Mouse (Mus musculus) cerebellum, postnatal 10 days (tissue): ENCODE results near the gene Fbxo47.
"Not testable (repeated sequence)": the region's sequence is repeated elsewhere in the genome, so short reads cannot be mapped to it uniquely, and the experiment has no call there.

Experiments used
- DNase-seq, 2 experiments: peaks; one replicate each; pipeline ENCODE4 v3.0.0; 2021; ENCODE audit warnings: mixed read lengths in 2 of 2

The Fbxo47 gene

GRCm38 (mm10) chr11:97877341-97877740 lies 6.6 kb downstream of the Fbxo47 start:
- no peak for DNase-seq

DNA sequence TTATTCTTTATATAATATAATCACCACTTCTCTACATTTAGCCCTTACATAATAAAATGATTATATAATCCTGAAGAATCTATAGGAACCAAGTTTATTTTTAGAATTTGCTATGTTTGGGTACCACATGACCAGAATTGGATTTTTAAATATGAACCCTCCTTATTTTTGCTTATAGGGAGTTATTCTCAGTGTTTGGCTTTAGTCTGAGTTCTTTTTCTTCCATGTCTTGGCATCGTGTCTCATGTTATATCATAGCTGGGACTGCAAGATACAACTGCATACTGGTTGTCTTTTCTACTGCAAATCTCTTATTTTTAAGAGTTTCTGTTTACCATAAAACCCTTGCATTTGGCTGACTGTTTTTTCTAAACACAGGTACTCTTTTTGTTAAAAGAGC lies 9.6 kb downstream of the Fbxo47 start:
- no peak for DNase-seq

DNA sequence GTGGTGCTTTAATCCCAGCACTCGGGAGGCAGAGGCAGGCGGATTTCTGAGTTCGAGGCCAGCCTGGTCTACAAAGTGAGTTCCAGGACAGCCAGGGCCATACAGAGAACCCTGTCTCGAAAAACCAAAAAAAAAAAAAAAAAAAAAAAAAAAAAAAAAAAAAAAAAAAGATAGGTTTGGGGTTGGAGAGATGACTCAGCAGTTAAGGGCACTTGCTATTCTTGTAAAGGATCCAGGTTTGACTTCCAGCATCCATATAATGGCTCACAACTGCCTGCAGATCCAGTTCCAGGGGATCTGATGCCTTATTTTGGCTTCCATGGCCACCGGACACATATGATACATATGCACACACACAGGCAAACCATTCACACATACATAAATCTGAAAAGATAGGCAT lies 11.6 kb downstream of the Fbxo47 start:
- DNase-seq: not testable (repeated sequence)

DNA sequence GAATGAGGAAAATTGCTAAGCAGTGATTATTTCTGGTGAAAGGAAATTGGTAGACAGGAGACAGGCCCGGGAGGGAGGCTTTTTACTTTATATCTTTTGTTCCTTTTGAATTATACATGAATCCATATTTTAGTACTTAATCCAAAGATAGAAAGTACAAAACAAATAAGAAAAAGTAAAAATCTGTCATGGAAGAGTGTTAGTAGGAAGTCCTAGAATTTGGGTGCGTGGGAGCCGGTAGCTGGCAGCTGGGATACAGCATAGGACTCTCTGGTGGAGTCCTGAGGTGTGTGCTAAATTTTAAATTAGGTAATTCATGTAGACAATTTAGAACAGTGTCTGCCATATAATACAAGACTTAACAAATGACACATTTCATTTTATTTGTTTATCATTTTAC lies 16.4 kb downstream of the Fbxo47 start:
- no peak for DNase-seq

DNA sequence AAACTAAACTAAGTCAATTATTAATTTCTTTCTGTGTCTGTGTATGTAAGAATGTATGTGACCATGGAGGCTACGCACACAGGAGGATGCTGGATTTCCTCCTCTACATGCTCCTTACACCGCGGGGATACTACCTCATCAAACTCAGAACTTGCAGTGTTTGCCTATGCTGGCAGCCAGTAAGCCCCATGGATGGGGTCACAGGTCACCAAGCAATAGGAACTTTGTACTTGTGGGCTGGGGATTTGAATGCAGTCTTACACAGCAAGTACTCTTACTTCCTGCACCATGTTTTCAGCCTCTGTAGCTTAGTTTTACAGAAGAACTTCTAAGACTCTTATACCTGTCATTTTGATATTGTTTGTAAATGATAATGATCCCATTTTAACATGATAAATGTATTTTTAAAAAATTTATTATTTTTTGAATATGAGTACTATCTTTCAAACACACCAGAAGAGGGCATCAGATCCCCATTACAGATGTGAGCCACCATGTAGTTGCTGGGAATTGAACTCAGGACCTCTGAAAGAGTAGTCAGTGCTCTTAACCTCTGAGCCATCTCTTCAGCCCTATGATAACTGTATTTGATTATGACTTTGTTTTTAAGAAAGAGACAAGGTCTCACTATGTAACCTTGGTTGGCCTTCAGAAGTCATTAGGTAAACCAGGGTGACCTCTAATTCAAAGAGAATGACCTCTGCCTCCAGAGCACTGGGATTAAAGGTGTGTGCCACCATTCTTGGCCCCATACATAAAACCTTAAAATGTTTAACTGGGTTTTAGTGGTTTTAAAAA lies 17.7 kb downstream of the Fbxo47 start:
- no peak for DNase-seq

DNA sequence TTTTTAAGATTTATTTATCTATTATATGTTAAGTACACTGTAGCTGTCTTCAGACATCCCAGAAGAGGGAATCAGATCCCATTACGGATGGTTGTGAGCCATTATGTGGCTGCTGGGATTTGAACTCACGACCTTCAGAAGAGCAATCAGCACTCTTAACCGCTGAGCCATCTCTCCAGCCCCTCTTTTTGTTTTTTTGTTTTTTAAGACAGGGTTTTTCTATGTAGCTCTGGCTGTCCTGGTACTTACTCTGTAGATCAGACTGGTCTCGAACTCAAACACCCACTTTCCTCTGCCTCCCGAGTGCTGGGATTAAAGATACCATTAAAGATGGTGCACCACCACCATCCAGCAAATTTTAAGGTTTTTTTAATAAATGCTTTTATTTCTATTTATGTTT lies 18.5 kb downstream of the Fbxo47 start:
- DNase-seq: no peak

- DNase-seq: no peak
Observed at GRCm38 (mm10) chr11:97862148-97862547, 21.8 kb downstream of the Fbxo47 start.

GRCm38 (mm10) chr11:97855473-97855872 lies 28.5 kb downstream of the Fbxo47 start:
- DNase-seq: no peak

GRCm38 (mm10) chr11:97851601-97852000 lies 32.4 kb downstream of the Fbxo47 start:
- no peak for DNase-seq

DNA sequence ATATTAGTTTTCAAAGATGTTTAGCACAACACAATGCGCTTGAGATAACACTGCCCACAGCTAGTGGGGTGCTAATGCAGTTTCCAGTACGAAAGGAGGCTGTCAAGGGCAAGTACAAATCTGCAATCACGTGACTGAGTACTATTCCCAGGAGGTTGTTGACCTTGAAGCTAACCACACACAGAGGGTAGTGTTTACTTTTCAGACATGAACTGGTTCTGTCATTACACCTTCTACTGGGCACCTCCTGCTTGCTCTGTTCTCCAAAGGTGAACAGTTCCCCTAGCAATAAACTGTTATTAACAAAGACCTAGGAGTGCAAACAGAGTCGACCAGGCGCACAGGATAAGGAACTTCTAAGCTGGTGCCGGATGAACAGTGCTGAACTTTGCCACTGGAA lies 33.6 kb downstream of the Fbxo47 start:
- DNase-seq: no peak

DNA sequence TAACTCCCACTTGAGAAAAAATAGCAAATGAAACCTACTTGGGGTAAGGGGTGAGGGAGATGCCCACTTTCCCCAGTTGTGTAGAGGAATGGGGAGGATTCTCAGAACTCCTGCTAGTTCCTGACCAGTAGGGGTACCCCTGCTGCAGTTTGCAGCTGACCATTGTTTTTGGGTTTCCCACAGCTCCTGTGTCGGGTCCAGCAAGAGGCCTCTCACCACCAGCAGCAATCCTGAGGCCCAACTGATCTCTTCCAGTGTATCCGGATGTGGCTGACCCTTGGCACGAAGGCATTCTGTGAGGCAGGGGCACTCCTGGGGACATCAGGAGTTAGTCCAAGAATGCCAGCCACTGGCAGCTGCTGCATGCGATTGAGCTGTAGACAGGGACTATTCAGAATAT lies 42.0 kb downstream of the Fbxo47 start:
- peak in 1 of 2 experiments; percentile 37 for DNase-seq

GRCm38 (mm10) chr11:97840991-97841661 lies 42.8 kb downstream of the Fbxo47 start:
- peak; percentile 93 for DNase-seq

DNA sequence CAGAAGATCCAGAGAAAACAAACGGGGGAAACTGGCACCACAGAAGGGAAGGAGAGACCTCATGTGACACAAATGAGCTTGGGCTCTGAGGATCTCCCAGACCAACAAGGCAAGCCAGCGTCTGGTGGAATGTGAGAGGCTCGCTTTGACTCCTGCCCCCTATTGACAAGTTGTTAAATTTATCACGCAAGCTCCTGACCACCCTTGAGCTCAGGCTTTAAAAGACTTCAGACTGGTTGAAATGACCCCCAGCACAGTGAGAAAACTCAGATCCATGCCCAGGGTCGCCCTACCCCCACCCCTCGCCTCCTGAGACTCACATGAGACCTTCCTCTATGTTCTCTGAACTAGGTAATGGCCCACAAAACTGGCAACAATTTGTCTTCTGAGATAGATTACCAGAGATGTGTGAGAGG lies 43.4 kb downstream of the Fbxo47 start, which contains the start of gene B230217C12Rik:
B230217C12Rik (plus strand) TSS at position 242 of the 416 bp plus-strand sequence.
- DNase-seq: peak; percentile 61 to 73

- no peak for DNase-seq
Observed at GRCm38 (mm10) chr11:97840135-97840490, 43.8 kb downstream of the Fbxo47 start.

- no peak for DNase-seq
Observed at GRCm38 (mm10) chr11:97839441-97840134, 44.4 kb downstream of the Fbxo47 start.

DNA sequence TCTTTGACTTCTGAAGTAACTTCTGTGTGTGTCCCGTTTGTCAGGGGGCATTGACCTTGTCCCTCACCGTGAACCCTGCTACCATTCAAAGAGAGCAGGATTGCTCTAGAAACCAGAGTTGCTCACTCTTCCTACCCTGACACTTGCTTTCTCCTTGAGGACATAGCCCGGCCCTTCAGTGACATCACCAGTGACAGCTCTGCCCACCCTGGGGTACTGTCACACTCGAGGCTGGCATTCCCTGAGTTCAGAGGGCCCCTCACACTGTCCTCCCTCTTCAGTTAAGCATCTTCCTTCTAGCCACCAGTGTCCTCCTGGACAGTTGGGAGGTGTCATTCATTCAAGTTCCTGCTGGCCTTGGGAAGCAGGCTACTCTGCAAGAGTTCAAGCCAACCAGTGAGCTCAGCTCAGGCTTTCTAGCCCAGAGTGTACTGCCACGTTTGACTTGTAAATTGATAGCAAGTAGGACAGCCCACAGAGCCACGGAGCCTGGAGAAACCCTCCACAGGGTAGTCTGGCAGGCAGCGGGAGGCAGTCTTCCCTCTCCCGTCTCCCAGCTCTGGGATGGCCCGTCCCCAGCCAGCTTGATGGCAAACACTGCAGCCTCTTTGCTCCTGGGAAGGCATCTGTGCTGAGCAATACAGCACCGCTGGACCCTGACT lies 45.0 kb downstream of the Fbxo47 start:
- DNase-seq: no peak

DNA sequence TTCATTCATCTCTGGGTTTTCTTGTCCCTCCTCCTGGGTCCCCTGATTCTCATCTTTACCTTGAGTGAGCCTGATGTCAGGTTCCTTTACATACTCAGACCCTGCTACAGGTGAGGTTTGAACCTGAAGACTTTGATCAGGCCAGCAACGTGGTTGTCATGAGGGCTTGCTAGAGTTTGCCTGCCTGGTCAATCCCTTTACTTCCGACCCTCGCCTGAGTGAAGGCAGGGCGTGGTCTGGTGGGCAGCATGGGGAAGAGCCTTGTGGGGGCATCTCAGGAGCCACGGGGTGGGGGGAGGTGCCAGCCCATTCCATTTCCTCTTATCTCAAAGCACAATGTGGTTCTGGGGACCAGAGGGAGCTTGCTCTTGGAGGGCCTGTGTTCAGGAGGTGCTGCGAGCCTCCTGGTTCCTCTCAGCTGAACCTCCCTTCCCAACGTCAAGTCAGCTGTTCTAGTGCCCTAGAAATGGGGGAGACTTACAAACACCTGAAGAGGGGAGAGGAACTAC lies 46.3 kb downstream of the Fbxo47 start:
- no peak for DNase-seq

DNA sequence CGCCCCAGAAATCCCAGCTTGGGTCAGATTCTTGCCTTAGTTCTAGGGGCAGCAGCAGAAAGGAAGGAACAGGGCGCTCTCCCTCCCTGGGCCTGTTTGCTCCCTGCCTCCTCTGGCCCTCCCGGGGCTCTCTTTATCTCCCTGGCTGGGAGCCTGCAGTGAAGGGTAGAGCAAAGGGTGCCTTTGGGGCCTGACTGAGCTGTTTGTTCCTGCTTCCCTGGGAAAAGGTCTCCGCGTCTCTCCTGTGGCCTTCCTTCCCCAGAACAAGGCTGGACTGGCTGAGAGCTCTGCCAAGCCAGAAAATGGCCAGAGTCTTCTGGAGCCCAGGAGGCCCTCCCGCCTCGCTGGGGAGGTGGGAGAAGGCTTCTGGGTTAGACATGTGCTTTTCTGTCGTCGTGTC lies 46.9 kb downstream of the Fbxo47 start:
- DNase-seq: not testable (repeated sequence)

DNA sequence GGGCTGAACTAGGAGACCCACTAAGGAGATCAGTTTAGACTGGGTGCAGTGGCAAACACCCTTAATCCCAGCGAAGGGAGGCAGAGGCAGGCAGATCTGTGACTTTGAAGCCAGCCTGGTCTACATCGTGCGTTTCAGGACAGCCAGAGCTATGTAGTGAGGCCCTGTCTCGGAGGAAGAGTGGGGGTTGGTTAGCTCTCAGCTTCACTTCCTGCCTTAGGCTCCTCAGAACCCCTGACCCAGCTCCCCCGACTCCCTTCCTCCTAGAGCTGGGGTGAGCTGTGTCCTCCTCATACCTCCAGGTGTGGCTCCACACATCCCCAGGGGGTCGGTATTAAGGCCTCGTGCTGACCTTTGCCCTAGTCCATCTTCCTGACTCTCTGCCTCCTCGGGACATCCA lies 47.4 kb downstream of the Fbxo47 start:
- no peak for DNase-seq

DNA sequence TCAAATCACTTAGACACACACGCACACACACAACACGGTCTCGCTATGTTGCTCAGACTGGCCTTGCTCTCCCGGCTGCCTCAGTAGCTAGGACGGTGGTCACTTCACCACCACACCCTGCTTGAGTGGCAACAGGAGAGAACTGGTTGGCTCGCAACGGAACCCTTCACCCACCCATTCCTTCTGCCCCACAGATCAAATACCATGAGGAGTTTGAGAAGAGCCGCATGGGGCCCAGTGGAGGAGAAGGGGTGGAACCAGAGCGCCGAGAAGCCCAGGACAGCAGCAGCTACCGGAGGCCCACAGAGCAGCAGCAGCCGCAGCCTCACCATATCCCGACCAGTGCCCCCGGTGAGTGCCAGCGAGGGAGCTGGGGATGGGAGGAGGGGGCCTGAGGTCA lies 50.6 kb downstream of the Fbxo47 start:
- DNase-seq: no peak

DNA sequence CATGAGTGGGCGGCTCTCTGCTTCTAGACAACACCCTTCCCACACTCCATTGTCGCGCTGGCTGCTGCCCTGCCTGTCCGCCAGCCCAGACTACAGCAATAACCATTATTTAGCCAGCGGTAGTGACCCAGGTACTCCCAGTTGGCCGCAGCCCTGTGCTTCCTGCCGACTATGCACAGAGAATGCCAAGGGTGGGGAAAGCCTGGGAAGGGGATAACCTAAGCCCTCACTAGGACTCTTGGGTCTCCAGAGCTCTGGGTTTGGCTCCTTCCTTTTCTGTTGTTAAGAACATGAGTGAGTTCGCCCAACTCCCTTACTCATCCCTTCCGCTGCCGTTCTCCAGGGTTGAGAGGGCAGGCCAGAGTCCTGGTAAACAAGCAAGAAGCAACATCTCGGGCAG lies 52.0 kb downstream of the Fbxo47 start:
- DNase-seq: no peak

- DNase-seq: peak in 1 of 2 experiments; percentile 1
Observed at GRCm38 (mm10) chr11:97830501-97830900, 53.5 kb downstream of the Fbxo47 start.

DNA sequence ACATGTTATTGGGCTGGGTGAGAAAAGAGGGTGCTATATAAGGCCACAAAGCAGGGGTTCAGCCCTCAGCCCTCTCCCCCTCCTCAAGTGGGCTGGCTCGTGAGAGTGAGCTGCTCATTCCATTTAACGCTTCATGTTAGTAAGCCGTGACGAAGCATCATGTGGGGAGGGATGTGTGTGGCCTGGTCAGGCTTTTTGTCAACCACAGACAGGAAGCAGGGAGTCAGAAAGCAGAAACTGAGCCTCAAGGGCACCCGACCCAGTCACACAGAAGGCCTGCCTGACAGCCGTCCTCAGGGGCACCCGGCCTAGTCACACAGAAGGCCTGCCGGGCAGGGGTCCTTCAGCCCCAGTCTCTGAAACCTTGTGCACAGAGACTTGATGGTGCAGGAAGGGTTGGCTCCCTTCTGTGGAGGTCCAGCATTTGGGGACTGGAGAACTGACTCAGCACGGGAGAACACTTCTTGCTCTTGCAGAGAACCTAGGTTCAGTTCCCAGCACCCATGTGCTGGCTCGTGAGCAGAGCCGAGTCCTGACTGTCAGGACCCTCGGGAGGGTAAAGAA lies 54.0 kb downstream of the Fbxo47 start:
- peak in 1 of 2 experiments; percentile 3 for DNase-seq
